Mouse (Mus musculus): ENCODE measurements around the gene Reln.

- TF ChIP-seq CTCF (IDR thresholded peaks at IDR 0.05; ENCODE audit: borderline replicate concordance, insufficient read depth, low read depth, low read length) (no peak), POLR2A (IDR thresholded peaks at IDR 0.05; ENCODE audit: borderline replicate concordance, insufficient read depth, low read length) (no peak)
Measured at GRCm38 (mm10) chr5:22035201-22035600, 309.3 kb downstream of the Reln start.

Data from cerebellum, adult 2 months (tissue).